Mouse (Mus musculus) CH12.LX (cell line): Measurements from ENCODE around the gene Smarcc2.

Experiments used
- CHD2 ChIP-seq: IDR thresholded peaks from 2 replicates; pipeline ENCODE4 v1.6.1; 2011; ENCODE audit warnings: low read length, improper control_type of control experiment
- CTCF ChIP-seq, 2 experiments: IDR thresholded peaks in 1 of 2; conservative IDR thresholded peaks in 1 of 2; 2 replicates each; pipeline ENCODE4 v1.5.1; 2011 to 2012; ENCODE audit warnings: low read depth in 2 of 2, low read length in 2 of 2, improper control_type of control experiment in 1 of 2, inconsistent platforms in 1 of 2, mild to moderate bottlenecking in 1 of 2, moderate library complexity in 1 of 2
- ELF1 ChIP-seq: IDR thresholded peaks from 2 replicates; pipeline ENCODE4 v1.6.1; 2014; ENCODE audit warnings: low read depth, mild to moderate bottlenecking, inconsistent platforms, low read length, improper control_type of control experiment
- EP300 ChIP-seq: IDR thresholded peaks from 2 replicates; pipeline ENCODE4 v1.6.1; 2011; ENCODE audit warnings: low read length, improper control_type of control experiment
- HCFC1 ChIP-seq: IDR thresholded peaks from 2 replicates; pipeline ENCODE4 v1.6.1; 2012; ENCODE audit warnings: low read depth, mild to moderate bottlenecking, inconsistent platforms, low read length, improper control_type of control experiment
- NELFE ChIP-seq: IDR thresholded peaks from 2 replicates; pipeline ENCODE4 v1.6.1; 2011; ENCODE audit warnings: low read depth, low read length, improper control_type of control experiment
- POLR2A ChIP-seq: IDR thresholded peaks from 2 replicates; pipeline ENCODE4 v1.6.1; 2011; ENCODE audit warnings: low read depth, mild to moderate bottlenecking, improper control_type of control experiment, low read length
- RAD21 ChIP-seq: IDR thresholded peaks from 2 replicates; pipeline ENCODE4 v1.6.1; 2011; ENCODE audit warnings: low read depth, mild to moderate bottlenecking, low read length, improper control_type of control experiment, moderate library complexity
- TCF12 ChIP-seq: IDR thresholded peaks from 2 replicates; pipeline ENCODE4 v1.6.1; 2014; ENCODE audit warnings: low read depth, mild to moderate bottlenecking, inconsistent platforms, low read length, improper control_type of control experiment
- ZNF384 ChIP-seq: IDR thresholded peaks from 2 replicates; pipeline ENCODE4 v1.6.1; 2012; ENCODE audit warnings: low read depth, low read length, improper control_type of control experiment, inconsistent platforms

DNA sequence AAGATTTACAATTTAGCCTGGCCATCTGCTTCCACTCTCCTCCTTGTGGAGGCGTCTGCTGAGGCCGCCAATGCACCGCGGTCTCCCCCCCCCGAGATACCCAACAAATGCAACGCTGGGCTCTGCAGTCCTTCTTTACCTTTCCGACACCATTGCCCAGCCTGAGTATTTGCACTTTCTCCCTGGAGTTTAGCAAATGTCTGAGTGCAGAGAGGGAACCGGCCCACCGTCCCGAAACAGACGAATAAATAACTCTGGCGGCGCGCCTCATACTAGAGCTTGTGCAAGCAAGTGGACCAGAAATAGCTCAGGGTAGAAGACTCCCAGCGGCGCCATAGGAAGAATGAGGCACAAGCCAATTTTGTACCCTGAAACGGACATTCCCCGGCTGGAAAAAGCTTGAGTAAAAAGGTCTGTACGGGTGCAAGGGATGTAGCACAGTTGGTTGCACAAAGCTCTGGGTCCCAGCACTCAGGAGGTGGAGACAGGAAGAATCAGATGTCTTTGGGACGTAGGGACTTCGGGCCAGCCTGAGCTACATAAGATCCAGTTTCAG lies 40.1 kb downstream of the Smarcc2 start:
- TF ChIP-seq CTCF (conservative IDR thresholded peaks at IDR 0.05 in 1 of 2, IDR thresholded peaks at IDR 0.05 in 1 of 2; ENCODE audit: low read depth in 2 of 2, low read length in 2 of 2) (no peak), EP300 (no peak), HCFC1 (no peak), RAD21 (no peak), ELF1 (no peak), CHD2 (no peak), TCF12 (0 out of 2 replicates have a peak, but pooled peaks have one; percentile 21), NELFE (no peak), ZNF384 (no peak), POLR2A (no peak; the same call in 1 of the 2 replicates)
